Mouse (Mus musculus) gastrocnemius, postnatal 4 days (tissue): ENCODE data around the gene Acad10. TPM values are rescaled to one million over a fixed set of nuclear protein-coding genes. Genes with fewer than 3 reads are reported as not detected.
"Not testable (repeated sequence)": the region's sequence is repeated elsewhere in the genome, so short reads cannot be mapped to it uniquely, and the experiment has no call there.

ENCODE experiments used
- DNase-seq, 2 experiments: peaks; one replicate each; pipeline ENCODE4 v3.0.0; 2021 to 2022; ENCODE audit warnings: low spot score in 2 of 2, mixed read lengths in 2 of 2
- long read RNA-seq, 2 experiments: library from polyadenylated mRNA; stranded (forward); transcript quantifications; one replicate each; pipeline ENCODE4 v2.0.0; 2021
- total RNA-seq, 2 experiments: library from RNA; stranded (reverse); gene quantifications; 2 replicates each; pipeline ENCODE4 v1.2.3; 2021

Acad10 gene
- total RNA-seq = 1 to 10 TPM; 6.6 to 6.8 TPM
- long read RNA-seq, experiment 1, partial matches to known transcripts = 0 of 6 reads
- long read RNA-seq, experiment 1, other reads (novel, unspliced or antisense) = 3 of 6 reads
- long read RNA-seq, experiment 2, partial matches to known transcripts = 1 of 4 reads
- long read RNA-seq, experiment 2, other reads (novel, unspliced or antisense) = 1 of 4 reads

GRCm38 (mm10) chr5:121660059-121660896 is at the start of gene Acad10, which contains the start of gene Brap:
TSS of gene Acad10 (minus strand) at chr5:121660514.
TSS of gene Brap (plus strand) at chr5:121660563.
- DNase-seq = peak; percentile 93 to 95

GRCm38 (mm10) chr5:121704512-121705248 is 44.4 kb upstream of the Acad10 start:
- DNase-seq = no peak

DNA sequence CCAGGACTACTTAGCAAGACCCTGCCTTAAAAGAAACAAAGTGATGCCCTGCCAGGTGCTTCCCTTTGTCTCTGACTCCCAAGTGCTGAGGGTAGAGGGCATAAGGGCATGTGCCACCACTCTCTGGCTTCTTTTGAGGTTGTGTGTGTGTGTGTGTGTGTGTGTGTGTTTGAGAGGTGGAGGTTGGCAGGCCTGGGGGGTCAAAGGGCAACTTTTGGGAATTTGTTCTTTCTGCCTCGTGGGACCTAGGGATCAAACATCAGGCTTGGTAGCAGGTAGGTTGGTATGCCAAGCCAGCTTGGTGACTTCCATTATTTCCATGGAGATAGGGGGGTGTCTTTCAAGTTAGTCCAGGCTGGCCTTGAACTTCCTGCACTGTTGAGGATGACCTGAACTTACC is 43.0 kb upstream of the Acad10 start:
- no peak for DNase-seq

- no peak for DNase-seq
Observed at GRCm38 (mm10) chr5:121701111-121701769, 40.9 kb upstream of the Acad10 start.

DNA sequence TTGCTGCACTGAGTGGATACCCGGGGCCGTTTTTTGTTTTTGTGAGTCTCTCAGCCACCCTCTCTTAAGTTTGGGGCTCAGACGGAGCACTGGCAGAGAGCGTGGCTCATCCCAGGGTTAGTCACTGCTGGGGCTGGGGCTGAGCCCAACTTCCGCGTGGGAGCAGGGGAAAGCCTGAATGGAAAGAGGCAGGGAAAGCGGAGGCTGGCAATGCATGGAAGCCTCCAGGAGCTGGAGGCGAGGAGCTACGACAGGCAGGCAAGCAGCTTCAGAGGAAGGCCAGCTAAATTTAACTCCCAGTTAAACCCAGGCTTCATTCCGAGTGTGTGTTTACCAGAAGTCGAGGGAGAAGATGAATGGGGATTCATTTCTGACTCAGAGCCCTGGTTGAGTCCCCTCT is 40.2 kb upstream of the Acad10 start:
- no peak for DNase-seq

- DNase-seq = no peak
Observed at GRCm38 (mm10) chr5:121699891-121700290, 39.6 kb upstream of the Acad10 start.

DNA sequence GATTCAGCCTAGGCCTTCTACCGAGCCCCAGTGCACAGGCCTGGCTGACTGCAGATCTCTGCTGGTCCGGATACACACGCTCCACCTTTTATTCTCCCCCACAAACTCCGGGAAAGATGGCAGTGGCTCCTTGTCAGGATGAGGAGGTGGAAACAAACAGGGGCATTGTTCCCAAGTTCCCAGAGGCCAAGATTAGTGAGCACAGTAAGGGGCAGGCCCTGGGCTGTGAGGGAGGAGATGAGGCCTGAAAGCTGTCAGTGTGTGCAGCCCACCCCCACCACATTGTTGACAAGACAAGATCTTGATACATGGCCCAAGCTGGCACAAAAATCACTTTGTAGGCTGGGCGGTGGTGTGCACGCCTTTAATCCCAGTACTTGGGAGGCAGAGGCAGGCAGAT is 36.4 kb upstream of the Acad10 start:
- no peak for DNase-seq

DNA sequence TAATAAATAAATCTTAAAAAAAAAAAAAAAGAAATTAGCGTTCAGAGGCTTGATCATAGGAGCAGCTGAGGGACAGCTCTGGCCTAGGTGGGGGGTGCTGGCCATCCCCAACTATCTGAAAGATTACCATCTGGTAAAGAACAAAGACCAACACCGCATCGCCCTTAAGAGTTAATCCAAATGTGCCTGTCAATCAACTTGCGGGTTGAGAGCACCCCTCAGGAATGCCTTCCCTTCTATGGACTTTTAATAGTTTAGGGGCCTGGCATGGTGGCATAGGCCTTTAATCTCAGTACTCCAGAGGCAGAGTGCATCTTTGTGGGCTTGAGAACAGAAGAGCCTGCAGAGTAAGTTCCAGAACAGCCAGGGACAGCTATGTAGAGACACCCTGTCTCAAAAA is 32.6 kb upstream of the Acad10 start:
- no peak for DNase-seq

- DNase-seq = not testable (repeated sequence)
Observed at GRCm38 (mm10) chr5:121691436-121691835, 31.1 kb upstream of the Acad10 start.

DNA sequence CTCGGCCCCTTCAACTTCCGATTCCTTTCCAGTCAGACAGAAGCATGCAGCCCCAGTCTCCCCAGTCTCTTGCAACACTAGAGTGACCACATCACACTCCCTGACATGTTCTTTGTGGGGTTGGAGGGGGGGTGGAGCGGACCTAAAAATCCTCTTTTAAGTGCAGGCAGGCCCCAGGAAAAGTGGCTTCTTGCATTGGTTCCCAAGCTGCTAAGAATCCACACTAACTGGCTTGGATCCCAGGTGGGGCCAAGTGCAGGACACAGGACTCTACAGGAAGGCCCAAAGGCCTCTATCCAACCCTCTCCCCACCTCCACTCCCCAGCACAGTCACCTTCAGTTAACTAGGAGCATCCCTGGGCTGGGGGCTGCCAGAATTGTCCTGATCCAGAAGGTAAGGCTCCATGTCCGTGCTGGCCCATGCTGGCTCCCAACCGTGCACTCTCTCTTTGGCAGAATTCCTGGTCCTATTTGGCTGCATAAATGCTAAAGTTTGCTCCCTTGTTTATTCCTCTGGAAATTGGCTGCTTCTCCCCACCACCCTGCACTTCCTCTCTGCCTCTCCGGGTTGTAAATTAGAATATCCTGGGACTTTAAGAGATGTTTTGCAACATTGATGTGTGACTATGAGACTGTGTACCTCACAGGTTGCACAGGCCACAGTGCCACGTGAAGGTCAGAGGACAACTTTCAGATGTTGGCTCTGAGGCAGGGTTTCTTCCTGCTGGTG is 30.3 kb upstream of the Acad10 start:
- peak in 1 of 2 experiments; percentile 54 for DNase-seq

- no peak for DNase-seq
Observed at GRCm38 (mm10) chr5:121686113-121686898, 26.0 kb upstream of the Acad10 start.

GRCm38 (mm10) chr5:121685495-121685894 is 25.2 kb upstream of the Acad10 start:
- DNase-seq = no peak

DNA sequence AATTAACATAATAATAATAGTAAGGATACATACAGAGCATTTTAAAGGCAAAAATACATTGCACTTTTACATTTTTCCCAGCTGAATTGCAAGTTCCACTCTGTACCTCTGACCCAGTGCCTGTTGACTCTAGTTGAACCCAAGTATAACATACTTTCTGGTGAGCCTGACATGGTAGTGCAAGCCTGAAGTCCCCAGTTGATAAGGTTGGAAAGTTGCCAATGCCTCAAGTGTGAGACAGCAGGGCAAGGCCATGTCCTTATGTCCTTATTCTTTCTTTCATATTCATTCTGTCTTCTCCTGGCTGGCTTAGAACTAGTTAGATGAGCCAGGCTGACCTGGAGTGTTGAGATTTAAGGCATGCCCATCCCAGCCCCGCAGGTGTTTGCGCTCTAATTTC is 21.9 kb upstream of the Acad10 start:
- no peak for DNase-seq

- DNase-seq = no peak
Observed at GRCm38 (mm10) chr5:121670412-121670811, 10.1 kb upstream of the Acad10 start.

GRCm38 (mm10) chr5:121668411-121668810 is 8.1 kb upstream of the Acad10 start:
- DNase-seq = no peak

GRCm38 (mm10) chr5:121667067-121667466 is 6.8 kb upstream of the Acad10 start:
- no peak for DNase-seq

DNA sequence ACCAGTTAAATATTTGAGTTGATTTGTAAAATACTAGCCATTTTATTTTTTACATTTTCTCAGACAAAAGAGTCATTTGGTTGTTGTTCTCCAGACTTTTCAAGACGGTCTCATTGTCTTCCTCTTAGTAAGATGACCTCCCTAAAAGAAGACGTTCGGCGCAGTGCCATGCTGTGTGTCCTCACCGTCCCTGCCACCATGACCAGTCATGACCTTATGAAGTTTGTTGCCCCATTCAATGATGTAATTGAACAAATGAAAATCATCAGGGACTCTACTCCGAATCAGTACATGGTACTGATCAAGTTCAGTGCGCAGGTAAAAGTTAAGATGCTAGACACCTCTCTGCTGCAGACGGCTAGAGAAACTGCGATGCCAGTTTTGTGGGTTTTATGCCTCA is 4.7 kb upstream of the Acad10 start:
- DNase-seq = no peak

DNA sequence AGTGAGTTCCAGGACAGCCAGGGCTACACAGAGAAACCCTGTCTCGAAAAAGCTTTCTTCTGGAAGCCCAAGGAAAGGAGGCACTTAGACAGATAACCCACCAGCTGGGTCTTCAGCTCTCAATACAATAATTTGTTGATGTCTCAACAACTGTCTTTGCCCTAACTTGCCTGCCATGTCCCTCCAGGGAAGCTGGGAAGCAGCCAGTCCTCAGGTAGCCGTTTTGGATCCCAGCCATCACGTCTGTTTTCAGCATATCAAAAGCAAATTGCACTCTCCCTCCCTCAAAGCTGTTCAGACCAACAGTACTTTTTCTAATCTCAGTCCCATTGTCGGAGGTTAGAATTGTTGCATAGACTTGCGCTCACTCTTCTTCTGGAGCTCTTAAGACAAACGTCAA is 3.8 kb upstream of the Acad10 start:
- no peak for DNase-seq

GRCm38 (mm10) chr5:121663456-121663855 is 3.1 kb upstream of the Acad10 start:
- no peak for DNase-seq

- DNase-seq = no peak
Observed at GRCm38 (mm10) chr5:121661494-121661893, 1.2 kb upstream of the Acad10 start.
